Mouse (Mus musculus): ENCODE data around the gene Slc22a22.

The Slc22a22 gene

DNA sequence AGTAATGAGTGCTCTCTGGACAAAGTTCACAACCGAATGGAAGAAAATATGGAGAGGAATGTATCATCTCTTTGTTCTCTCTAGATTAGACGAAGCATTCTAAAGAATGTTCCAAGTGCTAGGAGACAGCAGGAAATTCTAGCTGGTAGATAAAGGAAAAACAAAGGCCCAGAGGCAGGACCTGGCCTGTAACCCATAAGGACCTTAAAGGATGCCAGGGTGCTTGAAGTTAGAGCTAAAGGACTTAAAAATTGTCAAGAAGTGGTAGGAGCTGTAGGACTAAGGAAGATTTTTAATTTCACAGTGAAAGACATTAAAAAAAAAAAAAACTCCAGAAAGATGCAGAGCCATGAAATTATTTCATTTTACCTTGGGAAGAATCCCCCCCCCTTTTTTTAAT is at the start of gene Slc22a22:
Gene Slc22a22 (minus strand): TSS at position 101 of the 400 bp plus-strand sequence.
- no peak for DNase-seq

DNA sequence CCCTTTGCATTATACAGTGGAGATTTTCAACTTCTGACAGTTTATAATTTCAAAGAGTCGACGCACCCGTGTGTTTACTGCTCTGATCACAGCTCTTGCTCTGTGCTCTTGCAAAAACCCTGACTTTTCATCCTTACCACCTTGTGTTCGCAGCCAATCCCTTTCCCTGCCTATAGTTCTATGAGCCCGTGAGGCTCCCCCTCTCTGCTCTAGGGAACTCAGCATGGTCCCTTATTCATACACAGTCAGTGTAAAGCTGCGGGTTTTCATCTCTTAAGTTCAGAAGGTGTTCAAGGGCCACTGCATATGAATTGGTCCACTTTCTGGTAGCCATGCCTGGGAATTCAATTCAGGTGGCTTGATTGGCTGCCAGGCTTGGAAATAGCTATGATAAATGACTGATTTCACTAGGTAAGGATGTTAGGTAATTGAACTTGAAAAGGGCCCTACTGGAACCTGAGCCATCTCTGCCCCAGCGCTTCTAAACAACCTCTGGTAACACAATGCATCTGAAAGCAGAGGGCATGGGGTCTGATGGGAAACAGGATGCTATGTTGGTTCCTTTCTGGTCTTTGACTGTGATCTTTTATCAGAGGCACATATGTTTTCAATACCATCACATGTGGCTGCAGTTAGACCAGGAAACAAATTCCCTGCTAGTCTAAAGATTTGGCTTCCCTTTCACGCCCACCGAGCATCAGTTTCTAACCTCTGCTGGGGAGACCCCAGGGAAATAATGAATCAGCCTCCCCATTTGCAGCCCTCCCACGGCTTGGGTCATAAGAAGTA is 46.3 kb upstream of the Slc22a22 start:
- no peak for DNase-seq

DNA sequence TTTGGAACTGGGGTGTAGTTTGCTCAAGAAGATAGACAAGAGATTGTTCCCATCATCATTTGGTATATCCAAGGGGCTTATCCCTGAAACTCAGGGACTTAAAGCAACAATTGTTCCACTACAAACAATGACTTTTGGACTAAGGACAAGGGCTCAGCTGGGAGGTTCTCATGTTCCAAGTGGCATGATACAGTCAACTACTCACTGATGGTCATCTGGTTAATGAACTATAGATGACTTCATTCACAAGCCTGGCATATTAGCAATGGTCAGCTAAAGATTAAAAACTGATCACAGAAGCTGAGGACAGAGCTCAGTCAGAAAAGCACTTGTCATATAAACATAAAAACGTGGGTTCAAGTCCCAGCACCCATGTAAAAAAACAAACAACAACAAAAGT is 44.7 kb upstream of the Slc22a22 start:
- no peak for DNase-seq

DNA sequence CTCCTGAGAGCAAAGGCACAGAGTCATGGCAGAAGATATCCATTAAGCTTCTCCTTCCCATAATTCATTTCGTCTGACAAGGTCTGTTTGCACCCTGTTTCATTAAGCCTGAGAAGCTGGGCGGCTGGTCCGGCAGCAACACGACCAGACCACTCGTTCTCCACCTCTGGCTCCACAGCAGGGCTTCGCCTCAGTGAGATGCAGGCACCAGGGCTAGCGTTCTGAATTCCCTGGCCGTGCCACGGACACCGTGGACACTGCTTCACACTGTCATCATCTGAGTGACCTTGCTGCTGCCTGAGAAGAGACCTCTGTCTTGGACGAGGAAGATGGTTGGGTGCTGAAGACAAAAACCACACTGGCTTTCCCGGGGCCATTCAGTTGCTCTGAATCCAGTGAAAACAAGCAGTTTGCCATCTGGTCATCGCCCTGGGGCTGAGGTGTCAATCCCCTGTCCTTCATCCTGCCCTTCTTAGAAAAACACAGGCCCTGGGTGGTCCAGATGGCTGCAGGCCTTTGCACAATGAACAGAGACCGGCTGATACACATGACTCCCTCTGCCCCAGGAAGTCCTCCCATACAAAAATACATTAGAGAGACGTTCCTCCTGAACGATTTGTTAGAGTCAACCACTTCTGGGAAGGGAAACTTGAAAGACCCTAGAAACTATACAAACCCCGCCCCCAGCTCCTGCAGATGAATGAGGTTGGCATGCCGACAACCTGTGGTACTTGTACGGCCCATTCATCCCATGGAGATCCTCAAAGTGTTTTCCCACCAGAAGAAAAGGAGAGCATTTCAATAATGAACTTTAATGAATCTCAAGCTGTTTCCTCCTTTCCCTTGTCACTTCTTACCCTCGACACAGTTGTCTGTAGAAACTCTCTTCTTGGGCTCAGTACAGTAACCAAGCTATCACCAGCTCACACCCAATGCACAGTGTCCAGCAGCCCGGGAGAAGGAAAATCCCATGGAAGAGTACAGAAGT is 32.1 kb upstream of the Slc22a22 start:
- peak in 1 of 2 experiments; percentile 37 for DNase-seq

DNA sequence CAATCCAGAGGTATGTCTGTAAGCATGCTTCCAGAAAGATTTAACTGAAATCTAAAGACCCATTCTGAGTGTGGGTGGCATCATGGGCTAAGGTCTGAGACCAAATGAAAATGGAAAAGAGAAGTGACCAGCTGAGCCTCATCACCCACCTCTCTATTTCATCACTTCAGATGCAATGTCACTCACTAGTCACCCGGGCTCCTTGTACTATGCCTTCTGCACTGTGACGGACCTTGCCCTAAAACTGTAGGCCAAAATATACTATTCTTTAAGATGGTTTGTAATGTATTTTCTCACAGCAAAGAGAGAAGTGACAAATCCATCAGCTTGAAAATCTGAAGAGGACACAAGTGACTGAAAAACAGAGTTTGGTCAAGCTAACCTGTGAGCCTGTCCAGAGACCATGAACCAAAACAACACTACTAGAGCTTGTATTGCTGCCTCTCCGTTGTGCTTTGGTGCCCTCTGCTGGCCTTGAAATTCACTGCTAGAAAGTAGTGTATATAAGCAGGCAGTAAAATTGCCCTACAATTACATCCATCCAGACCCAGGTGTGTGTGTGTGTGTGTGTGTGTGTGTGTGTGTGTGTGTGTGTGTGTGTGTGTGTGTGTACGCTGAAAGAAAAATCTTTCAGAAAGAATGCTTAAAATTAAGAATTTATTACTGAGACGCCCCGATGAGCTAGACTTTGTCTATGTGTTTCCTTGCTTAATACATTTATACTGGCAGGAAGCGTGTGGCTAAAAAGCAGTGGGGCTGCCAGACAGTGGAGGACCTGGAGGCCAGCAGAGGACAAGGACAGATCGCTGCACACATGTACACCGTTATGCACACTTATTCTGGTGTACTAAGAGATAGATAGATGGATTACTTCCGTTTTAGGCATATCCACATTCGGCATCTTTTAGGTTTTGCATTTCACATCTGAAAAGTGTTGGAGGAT is 31.1 kb upstream of the Slc22a22 start:
- peak; percentile 38 to 80 for DNase-seq

DNA sequence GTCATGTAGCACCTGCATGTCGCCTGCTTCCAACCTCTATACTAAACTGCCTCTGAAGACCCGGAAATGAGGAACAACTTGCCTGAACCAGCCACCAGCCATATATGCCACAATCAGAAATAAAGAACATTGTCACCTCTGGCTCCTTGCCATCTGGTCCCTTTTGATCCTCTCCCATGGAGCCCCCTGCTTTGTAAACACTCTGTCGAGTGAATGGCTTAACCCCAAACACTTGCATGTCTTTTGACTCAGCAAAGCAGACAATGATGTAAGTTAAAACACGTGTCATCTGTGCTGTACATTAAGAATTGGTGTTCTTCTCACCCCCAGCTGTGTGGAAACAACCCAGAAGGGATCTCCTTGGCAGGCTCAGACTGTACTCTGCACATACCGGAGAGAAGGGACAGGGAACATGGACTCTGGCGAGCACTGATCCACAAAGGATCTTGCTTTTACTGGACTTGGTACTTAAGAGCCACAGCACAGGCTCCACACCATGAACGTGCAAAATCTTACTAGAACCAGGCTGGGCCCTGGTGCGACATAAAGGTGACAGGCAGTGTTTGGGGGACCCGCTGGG is 26.8 kb upstream of the Slc22a22 start:
- no peak for DNase-seq

DNA sequence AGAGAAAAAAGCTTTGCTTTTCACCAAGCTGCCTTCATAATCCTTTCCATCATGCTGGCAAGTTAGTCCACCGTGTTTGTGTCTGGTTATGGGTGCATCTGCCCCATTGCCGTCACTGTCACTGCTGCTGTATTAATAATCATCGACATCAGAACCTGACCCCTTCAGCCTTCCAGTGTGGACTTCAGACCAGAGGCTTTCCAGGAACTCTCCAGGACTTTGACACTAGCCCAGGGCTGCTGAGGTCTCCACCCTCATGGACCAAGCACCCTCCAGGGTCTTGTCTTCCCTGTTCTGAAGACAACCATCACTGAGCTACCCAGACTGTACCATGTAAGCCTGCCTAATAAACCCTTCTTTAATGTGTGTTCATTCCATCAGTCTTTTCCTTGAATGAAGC is 26.2 kb upstream of the Slc22a22 start:
- DNase-seq, result no peak

DNA sequence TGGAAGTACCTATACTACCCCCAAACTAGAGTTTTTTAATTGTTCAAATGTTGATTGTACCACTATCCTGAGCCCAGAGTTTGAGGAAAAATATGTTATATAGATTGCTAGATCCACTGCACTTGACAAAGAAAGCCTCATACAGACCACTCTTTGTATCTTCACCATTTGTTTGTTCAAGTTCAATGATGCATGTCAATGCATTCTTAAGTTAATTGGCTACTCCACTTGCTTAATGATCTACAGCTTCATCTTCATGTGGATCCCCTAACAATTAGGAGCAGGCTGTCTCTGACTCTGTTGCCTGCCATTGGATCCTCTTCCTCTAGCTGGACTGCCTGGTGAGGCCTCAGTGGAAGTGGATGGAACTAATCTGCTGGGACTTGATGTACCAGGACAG is 24.1 kb upstream of the Slc22a22 start:
- DNase-seq, result no peak

DNA sequence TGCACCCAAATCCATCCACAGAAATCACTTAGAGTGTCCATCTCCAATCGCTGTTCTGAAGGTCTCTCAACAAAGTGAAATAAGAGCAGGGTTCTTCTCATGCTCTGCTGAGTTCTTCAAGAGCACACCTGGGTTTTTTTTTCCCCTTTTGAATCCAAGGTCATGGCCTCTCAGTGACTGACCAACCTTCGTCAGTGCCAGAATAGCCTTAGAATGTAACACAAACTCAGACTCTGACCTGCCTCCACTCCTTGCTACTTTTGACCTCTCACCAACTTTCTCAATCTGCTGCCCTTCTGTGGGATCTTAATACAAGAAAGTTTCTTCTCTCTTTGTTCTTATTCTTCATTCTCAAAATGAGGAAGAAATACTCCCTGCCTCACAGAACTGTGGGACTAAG is 18.7 kb upstream of the Slc22a22 start:
- DNase-seq, result no peak

DNA sequence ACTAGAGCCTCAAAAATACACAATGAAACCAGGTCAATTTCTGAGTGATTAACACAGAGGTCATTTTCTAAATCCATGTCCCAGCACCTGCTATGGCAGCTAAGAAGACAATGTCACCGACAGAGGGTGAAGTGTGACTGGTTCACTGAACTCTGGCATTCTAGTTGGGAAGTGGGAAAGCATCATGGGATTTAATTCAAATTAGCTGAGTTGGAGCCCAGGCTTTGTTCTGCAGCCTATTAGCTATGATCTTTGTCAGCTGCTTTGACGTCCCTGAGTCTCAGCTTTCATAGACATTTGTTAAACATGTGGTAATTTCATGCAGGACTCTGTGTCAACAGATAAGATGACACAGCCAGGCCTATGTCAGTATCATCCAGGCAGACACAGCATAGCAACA is 5.1 kb upstream of the Slc22a22 start:
- no peak for DNase-seq

DNA sequence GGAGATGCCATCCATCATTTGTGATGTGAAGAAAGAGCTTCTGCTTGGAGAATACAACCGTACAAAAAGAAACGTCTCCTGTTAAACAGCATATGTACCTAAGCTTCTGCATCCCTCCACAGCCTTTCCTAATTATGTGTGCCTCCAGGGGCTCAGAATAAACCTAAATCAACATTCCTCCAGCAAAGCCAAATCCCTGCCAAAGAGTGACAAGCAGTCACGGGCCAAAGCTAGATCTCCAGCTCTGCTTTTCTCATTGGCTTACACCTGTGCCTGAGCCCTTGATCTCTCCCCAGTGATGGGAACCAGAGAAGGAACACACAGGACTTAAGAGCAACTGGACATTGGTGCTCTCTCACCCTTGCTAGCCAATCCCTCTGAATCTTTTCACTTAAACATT is 5.8 kb downstream of the Slc22a22 start:
- no peak for DNase-seq

DNA sequence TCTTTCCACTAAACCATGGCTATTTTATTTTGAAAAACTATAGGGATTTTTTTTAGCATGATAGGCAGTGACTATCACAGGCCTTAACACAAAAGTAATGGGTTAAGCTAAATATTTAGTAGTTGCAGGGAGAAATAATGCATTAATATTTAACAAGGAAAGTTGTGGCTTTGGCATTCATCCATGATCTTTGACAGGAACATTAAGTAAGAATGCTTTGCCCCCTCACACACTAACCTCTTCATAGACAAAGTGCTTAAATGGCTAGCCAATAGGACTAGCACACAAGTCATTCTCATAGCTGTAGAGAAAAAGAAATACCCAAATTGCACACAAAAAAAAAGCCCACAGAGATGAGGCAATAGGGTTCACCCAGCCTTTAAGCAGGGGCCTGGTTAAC is 11.4 kb downstream of the Slc22a22 start:
- DNase-seq, result no peak

DNA sequence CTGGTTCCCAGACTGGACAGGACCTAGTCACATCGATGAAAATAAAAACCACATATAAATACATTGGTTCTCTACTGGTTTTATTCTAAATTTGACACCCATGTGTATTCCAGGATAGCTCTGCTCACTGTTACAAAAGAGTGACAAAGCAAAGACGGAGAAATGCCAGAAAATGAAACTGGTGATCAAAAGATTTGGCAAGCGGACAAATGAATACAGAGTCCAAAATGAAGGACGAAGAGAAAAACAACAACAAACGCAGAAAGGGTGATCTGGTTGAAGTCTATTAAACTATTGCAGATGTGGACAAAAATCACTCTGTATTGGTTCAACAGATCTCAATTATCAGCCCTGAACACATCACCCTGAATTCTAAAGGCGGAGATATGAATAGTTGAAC is 12.4 kb downstream of the Slc22a22 start:
- DNase-seq, result no peak

DNA sequence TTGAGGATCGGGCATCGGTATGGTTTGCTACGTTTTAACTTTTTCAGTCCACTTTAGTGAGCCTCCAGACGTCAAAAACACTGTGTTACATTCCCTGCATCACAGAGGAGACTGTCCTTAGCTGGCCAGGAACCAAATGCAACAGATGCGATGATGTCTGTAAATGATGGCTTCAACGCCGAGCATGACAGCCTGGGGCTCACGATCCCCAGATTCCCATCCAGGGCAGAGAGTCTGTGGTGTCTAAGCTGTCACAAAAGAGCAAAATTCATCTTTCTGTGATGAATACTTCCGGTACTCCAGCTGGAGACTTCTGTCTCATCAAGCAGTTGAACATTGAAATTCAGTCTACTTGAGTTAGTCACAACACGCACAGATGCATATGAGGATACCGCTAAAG is 13.4 kb downstream of the Slc22a22 start:
- DNase-seq, result peak in 1 of 2 experiments; percentile 16

DNA sequence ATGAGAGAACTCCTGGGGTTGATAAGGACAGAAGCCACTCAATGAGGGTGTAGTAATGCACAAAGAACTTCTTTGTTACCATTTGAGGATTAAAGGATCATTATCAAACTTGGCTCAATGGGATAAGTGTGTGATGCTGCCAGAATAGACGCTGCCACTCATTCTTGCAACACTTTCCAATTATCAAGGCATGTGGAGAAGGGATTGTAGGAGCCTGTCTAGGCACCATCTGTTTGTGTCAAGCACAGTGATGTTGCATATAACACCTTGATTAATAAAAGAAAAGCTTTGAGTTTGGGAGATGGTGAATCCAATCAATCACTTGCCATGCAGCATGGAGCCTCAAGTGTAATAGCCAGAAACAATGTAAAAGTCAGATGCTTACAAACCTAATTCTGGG is 16.1 kb downstream of the Slc22a22 start:
- DNase-seq, result no peak

DNA sequence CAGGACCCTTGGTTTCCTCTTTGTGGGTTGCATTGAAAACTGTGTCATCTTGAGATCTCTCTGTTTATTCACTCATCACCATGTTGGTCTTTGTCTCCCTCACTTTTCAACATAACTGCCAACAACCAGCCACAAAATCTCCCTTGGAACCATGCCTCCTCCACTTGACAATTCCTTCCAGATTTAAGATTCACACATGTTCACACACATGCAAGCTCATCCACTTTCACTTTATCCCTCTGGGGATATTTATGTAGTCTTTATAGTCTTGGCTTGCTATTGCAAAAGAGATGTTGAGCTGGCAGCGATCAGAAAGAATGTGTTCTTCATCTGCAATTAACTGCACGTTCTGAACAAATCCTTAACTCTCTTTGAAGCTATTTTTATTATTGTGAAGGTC is 20.1 kb downstream of the Slc22a22 start:
- no peak for DNase-seq

DNA sequence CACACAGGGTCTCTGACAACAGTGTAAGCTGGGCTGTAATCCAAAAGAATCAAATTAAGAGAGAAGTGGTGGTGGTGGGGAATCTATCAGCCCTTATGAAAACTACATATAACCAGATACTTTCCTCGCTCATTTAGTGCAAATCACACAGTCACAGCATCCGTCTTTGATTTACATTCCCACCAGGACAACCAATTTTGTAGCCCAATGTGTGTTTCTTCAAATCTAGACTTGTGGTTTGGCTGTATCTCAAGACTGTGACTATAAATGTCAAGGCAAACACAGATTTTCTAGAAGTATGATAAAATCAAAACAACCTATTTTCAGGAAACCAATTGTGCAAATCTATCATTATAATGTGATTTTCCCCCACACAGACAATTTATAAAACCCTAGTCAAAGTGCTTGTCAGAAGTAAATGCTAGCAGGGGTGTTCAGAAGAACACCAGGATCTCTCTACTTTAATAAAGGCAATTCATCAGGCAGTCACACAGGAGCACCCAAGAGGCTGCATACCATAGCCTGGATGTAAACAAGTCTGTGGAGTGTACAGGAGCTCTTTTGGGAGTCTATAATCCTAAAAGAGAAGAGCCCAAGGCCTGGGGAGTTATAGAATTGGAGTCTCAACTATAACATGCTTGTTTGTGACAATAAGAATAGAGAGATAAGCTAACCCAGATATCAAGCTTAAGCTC is 42.6 kb downstream of the Slc22a22 start:
- no peak for DNase-seq

DNA sequence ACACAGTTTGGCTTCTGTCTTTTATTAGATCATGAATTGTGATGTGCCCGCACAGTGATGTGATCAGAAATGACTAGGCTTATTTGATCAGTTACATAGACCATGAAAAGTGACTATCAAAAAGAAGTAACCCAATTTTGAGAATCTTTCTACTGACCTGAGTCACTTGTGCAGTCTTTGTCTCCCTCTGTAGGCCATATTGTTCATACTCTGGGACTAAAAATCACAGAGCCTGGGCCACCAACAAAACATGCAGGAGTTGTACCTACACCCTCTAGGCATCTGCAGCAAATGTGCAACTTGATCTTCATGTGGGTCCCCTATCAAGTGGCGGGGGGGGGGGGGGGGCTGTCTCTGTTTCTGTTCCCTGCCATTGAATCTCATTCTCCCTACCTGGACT is 68.9 kb downstream of the Slc22a22 start:
- no peak for DNase-seq

DNA sequence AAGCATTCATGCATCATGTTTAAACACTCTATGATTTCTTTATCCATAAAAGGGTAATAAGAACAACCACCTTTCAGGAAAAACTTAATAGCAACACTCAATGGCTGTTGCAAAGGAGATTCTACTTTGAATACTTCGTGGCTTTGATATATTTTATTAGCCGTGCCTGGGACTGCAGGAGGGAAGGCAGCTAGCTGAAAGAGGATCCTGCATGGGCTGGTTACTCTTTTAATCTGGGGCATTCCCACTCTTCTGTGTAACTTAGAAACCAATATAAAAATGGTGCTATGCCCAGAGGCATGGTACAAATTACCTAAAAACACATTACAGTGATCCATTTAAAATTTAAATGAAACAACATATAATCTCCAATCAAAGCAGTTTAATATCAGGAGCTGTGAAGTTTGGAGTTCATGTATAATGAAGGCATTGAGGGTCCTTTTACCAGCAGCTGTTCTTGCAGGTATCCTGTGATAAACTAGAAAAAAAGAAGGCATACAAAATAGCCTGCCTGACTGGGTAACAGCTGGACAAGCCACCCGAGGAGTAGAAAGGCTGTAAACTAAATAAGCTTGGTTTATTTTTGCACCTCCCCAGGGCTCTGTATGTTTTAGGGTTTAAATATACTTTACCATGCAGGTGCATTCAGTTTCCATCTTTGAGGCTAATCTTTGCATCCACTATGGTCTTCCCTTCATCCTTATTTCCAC is 78.8 kb downstream of the Slc22a22 start:
- no peak for DNase-seq

DNA sequence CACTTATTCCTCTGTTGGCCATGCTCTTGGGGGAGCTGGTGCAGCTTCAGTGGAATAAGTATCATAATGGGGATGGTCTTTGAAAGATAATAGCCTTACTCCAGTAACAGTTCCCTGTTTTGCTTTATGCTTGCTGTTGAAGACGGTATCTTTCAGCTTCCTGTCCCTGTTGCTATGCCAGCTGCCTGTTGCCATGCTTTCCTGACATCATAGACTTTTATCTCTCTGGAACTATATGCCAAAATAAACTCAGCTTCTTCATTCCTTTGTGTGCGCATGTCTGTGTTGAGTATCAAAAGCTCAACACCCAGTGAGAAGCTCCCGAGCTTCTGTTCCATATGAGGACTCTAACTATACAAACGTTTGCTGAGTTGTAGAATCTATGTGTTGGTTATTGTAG is 83.4 kb downstream of the Slc22a22 start:
- no peak for DNase-seq

DNA sequence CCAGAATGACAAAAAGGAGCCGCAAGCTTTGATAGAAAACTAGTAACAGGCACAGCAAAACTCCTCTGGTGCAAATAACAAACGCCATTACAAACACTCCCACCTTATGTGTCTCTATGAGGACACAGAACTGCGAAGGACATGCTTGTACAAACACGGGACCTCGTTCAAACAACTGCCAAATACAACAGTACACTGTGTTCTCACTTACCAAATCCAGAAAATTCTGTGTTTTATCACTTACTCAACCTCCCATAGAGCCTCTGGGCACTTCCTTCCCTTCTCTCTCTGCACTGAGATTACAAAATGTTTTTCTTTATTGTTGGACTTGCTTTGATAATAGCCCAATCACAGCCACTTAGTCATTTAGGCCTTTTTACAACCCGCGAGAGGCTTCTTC is 97.0 kb downstream of the Slc22a22 start:
- no peak for DNase-seq
